Mouse (Mus musculus): ENCODE results near the gene Cep85l. TPM values are rescaled to one million over a fixed set of nuclear protein-coding genes. Genes with fewer than 3 reads are reported as not detected.

The Cep85l gene
- total RNA-seq, 2 experiments from 2014 or later, result 45.6 to 62.4 TPM

GRCm38 (mm10) chr10:53230809-53231208, 148.9 kb downstream of the Cep85l start:
- H3K27ac ChIP-seq, result no peak overlapping the region
- no peak for DNase-seq
- TF ChIP-seq CTCF (IDR thresholded peaks at IDR 0.05), result no peak
- H3K4me3 ChIP-seq, result no peak overlapping the region
- intact Hi-C loops (cut with DNase I), result no loop called here

GRCm38 (mm10) chr10:53229190-53229589, 150.6 kb downstream of the Cep85l start:
- intact Hi-C loops (cut with DNase I), result no loop called here
- no peak overlapping the region for H3K4me3 ChIP-seq

More at GRCm38 (mm10) chr10:53229190-53229589, 150.6 kb downstream of the Cep85l start:
- no peak overlapping the region for H3K27ac ChIP-seq
- no peak for TF ChIP-seq CTCF (IDR thresholded peaks at IDR 0.05)
- no peak for DNase-seq

Other genes with a start within 250 kb of the Cep85l start
- 10 to 100 TPM in 1 of 2 experiments, 1 to 10 TPM in 1; 7.6 to 25.9 TPM for gene Pln, start 42.3 kb downstream of the Cep85l start, total RNA-seq (2021)
- gene Asf1a, start 216.8 kb upstream of the Cep85l start, total RNA-seq (2021), result 10 to 100 TPM; 21.0 to 26.4 TPM